Mouse (Mus musculus) thymus, adult 2 months (tissue): ENCODE data around the gene Prm2.

ENCODE experiments used
- CTCF ChIP-seq: fragments of 200-500 bp; IDR thresholded peaks from 2 replicates; pipeline ENCODE4 v1.5.1; 2012; ENCODE audit warnings: mild to moderate bottlenecking, control low read depth, low read length, moderate library complexity, borderline replicate concordance; ENCODE audit not compliant: control insufficient read depth, poor library complexity, insufficient read depth; ENCODE audit errors: extremely low read depth
- POLR2A ChIP-seq: fragments of 200-500 bp; IDR thresholded peaks from 2 replicates; pipeline ENCODE4 v1.6.1; 2012; ENCODE audit warnings: mild to moderate bottlenecking, low read length, control low read depth, moderate library complexity; ENCODE audit not compliant: control insufficient read depth, poor library complexity, insufficient read depth; ENCODE audit errors: extremely low read depth

DNA sequence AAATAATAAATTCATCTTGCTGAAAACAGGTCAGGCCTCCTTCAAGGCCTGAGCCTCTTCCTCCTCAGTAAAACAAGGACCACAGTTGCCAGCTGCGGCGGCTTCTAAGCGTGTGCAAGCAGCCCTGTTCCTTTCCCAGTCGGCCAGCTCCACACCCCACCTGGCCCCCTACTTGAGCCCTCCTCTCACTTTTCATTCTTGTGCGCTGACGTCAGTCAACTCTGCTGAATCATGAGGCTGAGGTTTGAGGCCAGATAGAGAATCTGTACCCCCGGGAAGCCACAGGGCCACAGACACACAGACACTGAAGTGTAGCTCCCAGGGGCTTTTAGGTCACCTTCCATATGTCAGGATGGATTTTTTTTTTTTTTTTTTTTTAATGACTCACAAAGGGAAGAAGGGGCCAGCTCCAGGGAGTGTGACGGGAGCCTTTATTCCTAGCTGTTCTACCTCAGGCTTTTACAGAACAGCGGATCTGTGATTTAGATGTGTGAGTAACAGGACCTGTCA lies 14.0 kb downstream of the Prm2 start:
- TF ChIP-seq POLR2A (no peak), CTCF (no peak)
